Mouse (Mus musculus) hindbrain, embryonic 15.5 days (tissue): ENCODE measurements around the gene Gtsf2. TPM values are rescaled to one million over a fixed set of nuclear protein-coding genes. Genes with fewer than 3 reads are reported as not detected.

Experiments
- polyA plus RNA-seq: library from polyadenylated mRNA; unstranded; fragments of >200 nt; fragmentation: Nextera tagmentation; extraction: Ambion mirVana; gene quantifications from 2 replicates; pipeline ENCODE4 v1.2.1, GENCODE M21; 2015

Gene Gtsf2
- polyA plus RNA-seq, 1 experiment from 2014 or later = 0.64 TPM

Other genes starting within 250 kb of the Gtsf2 start
- 127 and 137 TPM in 2 replicates for gene Cbx5, start 208.7 kb downstream of the Gtsf2 start, polyA plus RNA-seq
- gene Hnrnpa1, start 208.0 kb downstream of the Gtsf2 start, polyA plus RNA-seq = 629 and 665 TPM in 2 replicates
- gene Nfe2, start 190.1 kb downstream of the Gtsf2 start, polyA plus RNA-seq = 0.58 and 0.89 TPM in 2 replicates
- 200 and 208 TPM in 2 replicates for gene Copz1, start 175.8 kb downstream of the Gtsf2 start, polyA plus RNA-seq
- gene Gpr84, start 137.9 kb downstream of the Gtsf2 start, polyA plus RNA-seq = 0.41 and 0.44 TPM in 2 replicates
- gene Zfp385a, start 108.4 kb downstream of the Gtsf2 start, polyA plus RNA-seq = 22.6 and 26.6 TPM in 2 replicates
- gene Itga5, start 81.7 kb downstream of the Gtsf2 start, polyA plus RNA-seq = 7.4 and 7.9 TPM in 2 replicates
- gene Gtsf1, start 18.0 kb downstream of the Gtsf2 start, polyA plus RNA-seq = not detected in 2 replicates
- 1.9 and 2.0 TPM in 2 replicates for gene Nckap1l, start 5.3 kb upstream of the Gtsf2 start, polyA plus RNA-seq
- 79.4 and 94.9 TPM in 2 replicates for gene Pde1b, start 54.6 kb upstream of the Gtsf2 start, polyA plus RNA-seq
- 138 and 148 TPM in 2 replicates for gene Ppp1r1a, start 89.5 kb upstream of the Gtsf2 start, polyA plus RNA-seq
- not detected in 2 replicates for gene Glycam1, start 116.6 kb upstream of the Gtsf2 start, polyA plus RNA-seq